Mouse (Mus musculus): ENCODE data around the gene Rab1b. TPM values are rescaled to one million over a fixed set of nuclear protein-coding genes. Genes with fewer than 3 reads are reported as not detected.

The Rab1b gene
- total and polyA plus RNA-seq, 3 experiments: 47.6 to 195 (median 90.4) TPM

GRCm38 (mm10) chr19:5131237-5131636 is 24.4 kb upstream of the Rab1b start:
- no peak for ATAC-seq (ENCODE audit: extremely low read depth, insufficient number of reproducible peaks, low FRiP score, poor library complexity, severe bottlenecking)

GRCm38 (mm10) chr19:5129770-5130169 is 22.9 kb upstream of the Rab1b start:
- DNase-seq (ENCODE audit: low spot score): no peak
- no peak for ATAC-seq (ENCODE audit: extremely low read depth, insufficient number of reproducible peaks, low FRiP score, poor library complexity, severe bottlenecking)
- H3K36me3 ChIP-seq (replicated peaks): peaks cover 18% of the 10 kb centered on the region
- peaks cover 31% of the 10 kb centered on the region for H3K27me3 ChIP-seq (ENCODE audit: insufficient read depth, low read length)
- TF ChIP-seq POLR2AphosphoS5 (IDR thresholded peaks at IDR 0.05; ENCODE audit: insufficient replicate concordance, low read depth, low read length) (no peak), GATA1 (IDR thresholded peaks at IDR 0.05; ENCODE audit: borderline replicate concordance, low read length) (no peak), GATA2 (IDR thresholded peaks at IDR 0.05; ENCODE audit: borderline replicate concordance, low read depth, low read length) (no peak), TAL1 (conservative IDR thresholded peaks at IDR 0.05; ENCODE audit: low read depth, low read length) (no peak), CTCF (IDR thresholded peaks at IDR 0.05; ENCODE audit: low read depth, low read length) (no peak; the same call in 1 of the 2 replicates)
- no peaks in the 10 kb centered on the region for H3K9me3 ChIP-seq (replicated peaks)
- H3K4me3 ChIP-seq (ENCODE audit: low read depth, low read length): no peak overlapping the region
- no peaks in the 10 kb centered on the region for H3K4me1 ChIP-seq (ENCODE audit: insufficient read depth, low read depth, low read length)

More at GRCm38 (mm10) chr19:5131237-5131636, 24.4 kb upstream of the Rab1b start:
- no peak for DNase-seq (ENCODE audit: low spot score)
- Histone ChIP-seq H3K36me3 (replicated peaks) (peaks cover 32% of the 10 kb centered on the region), H3K4me1 (ENCODE audit: insufficient read depth, low read depth, low read length) (no peaks in the 10 kb centered on the region), H3K9me3 (replicated peaks) (no peaks in the 10 kb centered on the region), H3K4me3 (ENCODE audit: low read depth, low read length) (no peak overlapping the region), H3K27me3 (ENCODE audit: insufficient read depth, low read length) (peaks cover 27% of the 10 kb centered on the region)
- TF ChIP-seq CTCF (IDR thresholded peaks at IDR 0.05; ENCODE audit: low read depth, low read length): no peak
- TF ChIP-seq GATA1 (IDR thresholded peaks at IDR 0.05; ENCODE audit: borderline replicate concordance, low read length): no peak
- TF ChIP-seq TAL1 (conservative IDR thresholded peaks at IDR 0.05; ENCODE audit: low read depth, low read length): no peak
- no peak for TF ChIP-seq POLR2AphosphoS5 (IDR thresholded peaks at IDR 0.05; ENCODE audit: insufficient replicate concordance, low read depth, low read length)
- no peak for TF ChIP-seq GATA2 (IDR thresholded peaks at IDR 0.05; ENCODE audit: borderline replicate concordance, low read depth, low read length)

GRCm38 (mm10) chr19:5124055-5124614 is 17.3 kb upstream of the Rab1b start:
- no peak for TF ChIP-seq GATA1 (IDR thresholded peaks at IDR 0.05; ENCODE audit: borderline replicate concordance, low read length)
- TF ChIP-seq GATA2 (IDR thresholded peaks at IDR 0.05; ENCODE audit: borderline replicate concordance, low read depth, low read length): no peak
- TF ChIP-seq CTCF (IDR thresholded peaks at IDR 0.05; ENCODE audit: low read depth, low read length): no peak
- no peak for TF ChIP-seq POLR2AphosphoS5 (IDR thresholded peaks at IDR 0.05; ENCODE audit: insufficient replicate concordance, low read depth, low read length)
- TF ChIP-seq TAL1 (conservative IDR thresholded peaks at IDR 0.05; ENCODE audit: low read depth, low read length): no peak
- H3K9me3 ChIP-seq (replicated peaks): no peaks in the 10 kb centered on the region
- ATAC-seq (ENCODE audit: extremely low read depth, insufficient number of reproducible peaks, low FRiP score, poor library complexity, severe bottlenecking): no peak
- H3K36me3 ChIP-seq (replicated peaks): no peaks in the 10 kb centered on the region
- no peak overlapping the region for H3K4me3 ChIP-seq (ENCODE audit: low read depth, low read length)
- DNase-seq (ENCODE audit: low spot score): no peak
- no peaks in the 10 kb centered on the region for H3K4me1 ChIP-seq (ENCODE audit: insufficient read depth, low read depth, low read length)
- peaks cover 52% of the 10 kb centered on the region for H3K27me3 ChIP-seq (ENCODE audit: insufficient read depth, low read length)

- Histone ChIP-seq H3K4me1 (ENCODE audit: insufficient read depth, low read depth, low read length) (peaks cover 8% of the 10 kb centered on the region), H3K36me3 (replicated peaks) (no peaks in the 10 kb centered on the region), H3K4me3 (ENCODE audit: low read depth, low read length) (no peak overlapping the region), H3K9me3 (replicated peaks) (no peaks in the 10 kb centered on the region), H3K27me3 (ENCODE audit: insufficient read depth, low read length) (peaks cover 53% of the 10 kb centered on the region)
- ATAC-seq (ENCODE audit: extremely low read depth, insufficient number of reproducible peaks, low FRiP score, poor library complexity, severe bottlenecking) (no peak), DNase-seq (ENCODE audit: low spot score) (no peak)
- TF ChIP-seq CTCF (IDR thresholded peaks at IDR 0.05; ENCODE audit: low read depth, low read length) (no peak), GATA2 (IDR thresholded peaks at IDR 0.05; ENCODE audit: borderline replicate concordance, low read depth, low read length) (no peak), GATA1 (IDR thresholded peaks at IDR 0.05; ENCODE audit: borderline replicate concordance, low read length) (no peak), POLR2AphosphoS5 (IDR thresholded peaks at IDR 0.05; ENCODE audit: insufficient replicate concordance, low read depth, low read length) (no peak), TAL1 (conservative IDR thresholded peaks at IDR 0.05; ENCODE audit: low read depth, low read length) (no peak)
These were observed 16.4 kb upstream of the Rab1b start for GRCm38 (mm10) chr19:5123241-5123640.

GRCm38 (mm10) chr19:5122492-5122891 is 15.6 kb upstream of the Rab1b start:
- Histone ChIP-seq H3K27me3 (ENCODE audit: insufficient read depth, low read length) (peaks cover 46% of the 10 kb centered on the region), H3K9me3 (replicated peaks) (no peaks in the 10 kb centered on the region), H3K4me1 (ENCODE audit: insufficient read depth, low read depth, low read length) (peaks cover 15% of the 10 kb centered on the region), H3K4me3 (ENCODE audit: low read depth, low read length) (no peak overlapping the region), H3K36me3 (replicated peaks) (no peaks in the 10 kb centered on the region)
- no peak for DNase-seq (ENCODE audit: low spot score)
- TF ChIP-seq POLR2AphosphoS5 (IDR thresholded peaks at IDR 0.05; ENCODE audit: insufficient replicate concordance, low read depth, low read length): no peak
- no peak for TF ChIP-seq GATA2 (IDR thresholded peaks at IDR 0.05; ENCODE audit: borderline replicate concordance, low read depth, low read length)
- no peak for TF ChIP-seq CTCF (IDR thresholded peaks at IDR 0.05; ENCODE audit: low read depth, low read length)
- no peak for TF ChIP-seq TAL1 (conservative IDR thresholded peaks at IDR 0.05; ENCODE audit: low read depth, low read length)
- no peak for TF ChIP-seq GATA1 (IDR thresholded peaks at IDR 0.05; ENCODE audit: borderline replicate concordance, low read length)
- ATAC-seq (ENCODE audit: extremely low read depth, insufficient number of reproducible peaks, low FRiP score, poor library complexity, severe bottlenecking): no peak

GRCm38 (mm10) chr19:5118384-5118698 is 11.5 kb upstream of the Rab1b start, which contains the start of gene Klc2:
Klc2 (minus strand) TSS chr19:5118560.
- peak within 1 kb of the TSS; percentile 84 for H3K4me3 ChIP-seq (ENCODE audit: low read depth, low read length)
- ATAC-seq (ENCODE audit: extremely low read depth, insufficient number of reproducible peaks, low FRiP score, poor library complexity, severe bottlenecking): no peak
- no peak for DNase-seq (ENCODE audit: low spot score)
- no peak for TF ChIP-seq GATA1 (IDR thresholded peaks at IDR 0.05; ENCODE audit: borderline replicate concordance, low read length)
- no peak for TF ChIP-seq CTCF (IDR thresholded peaks at IDR 0.05; ENCODE audit: low read depth, low read length)
- TF ChIP-seq POLR2AphosphoS5 (IDR thresholded peaks at IDR 0.05; ENCODE audit: insufficient replicate concordance, low read depth, low read length): no peak
- no peak for TF ChIP-seq TAL1 (conservative IDR thresholded peaks at IDR 0.05; ENCODE audit: low read depth, low read length)
- no peak for TF ChIP-seq GATA2 (IDR thresholded peaks at IDR 0.05; ENCODE audit: borderline replicate concordance, low read depth, low read length)
- no peaks in the 10 kb centered on the region for H3K9me3 ChIP-seq (replicated peaks)
- peaks cover 28% of the 10 kb centered on the region for H3K27me3 ChIP-seq (ENCODE audit: insufficient read depth, low read length)
- H3K4me1 ChIP-seq (ENCODE audit: insufficient read depth, low read depth, low read length): peaks cover 22% of the 10 kb centered on the region
- H3K36me3 ChIP-seq (replicated peaks): peaks cover 4% of the 10 kb centered on the region

Measured in G1E (cell line).